Comparison of ENCODE assay signal across 8 mouse cellular contexts in genomic region chr2:157432476-157432875, GRCm38 (mm10). TPM values are rescaled to one million over a fixed set of nuclear protein-coding genes. Genes with fewer than 3 reads are reported as not detected.
DNase-seq lines count a peak whose midpoint lies in the region; ATAC-seq lines count a peak whose summit lies in the region.

No protein-coding gene starts in this region.

- H3K4me1 ChIP-seq in lung, embryonic 16.5 days (replicated peaks; ENCODE audit: control insufficient read depth, insufficient read depth, low read length), result peaks cover 65% of the 10 kb centered on the region
- H3K4me1 ChIP-seq in intestine, embryonic 14.5 days (replicated peaks; ENCODE audit: control insufficient read depth, insufficient read depth, low read length), result peaks cover 56% of the 10 kb centered on the region
- H3K4me1 ChIP-seq in neural tube, embryonic 15.5 days, result peaks cover 86% of the 10 kb centered on the region

- WGBS in lung, embryonic 16.5 days, result 45% methylated on average over 9 of the region's 9 CpGs
- WGBS in intestine, embryonic 14.5 days, result 79% methylated on average over 9 of the region's 9 CpGs
- WGBS in neural tube, embryonic 15.5 days, result 45% methylated on average over 9 of the region's 9 CpGs

- no peaks in the 10 kb centered on the region for H3K9me3 ChIP-seq in lung, embryonic 16.5 days (ENCODE audit: control insufficient read depth, low read length)
- no peaks in the 10 kb centered on the region for H3K9me3 ChIP-seq in intestine, embryonic 14.5 days (ENCODE audit: control insufficient read depth, low read length)
- no peaks in the 10 kb centered on the region for H3K9me3 ChIP-seq in neural tube, embryonic 15.5 days (replicated peaks)

- H3K4me3 ChIP-seq in lung, embryonic 16.5 days (ENCODE audit: low read length), result no peak overlapping the region
- H3K4me3 ChIP-seq in intestine, embryonic 14.5 days (ENCODE audit: low read depth, low read length), result no peak overlapping the region
- H3K4me3 ChIP-seq in neural tube, embryonic 15.5 days (replicated peaks), result no peak overlapping the region

- peak; percentile 48 for DNase-seq in cerebellum, adult 11-12 months
- DNase-seq in cerebellum, adult 8-10 months, result no peak
- DNase-seq in lung, postnatal 14 days, result no peak
- no peak for DNase-seq in intestine, embryonic 14.5 days (ENCODE audit: low spot score)
- no peak for DNase-seq in gastrocnemius, postnatal 36 days
- DNase-seq in thymus, postnatal 14 days, result no peak

- H3K36me3 ChIP-seq in lung, embryonic 16.5 days (ENCODE audit: control insufficient read depth, insufficient read depth, low read length), result peaks cover 8% of the 10 kb centered on the region; the same call in 1 of the 2 replicates
- peaks cover 35% of the 10 kb centered on the region for H3K36me3 ChIP-seq in intestine, embryonic 14.5 days (ENCODE audit: control insufficient read depth, insufficient read depth, low read length)
- H3K36me3 ChIP-seq in neural tube, embryonic 15.5 days, result 0 out of 2 replicates have a peak, but pooled peaks cover 7% of the 10 kb centered on the region

- no peaks in the 10 kb centered on the region for H3K27me3 ChIP-seq in lung, embryonic 16.5 days (ENCODE audit: control insufficient read depth, insufficient read depth, low read depth, low read length)
- H3K27me3 ChIP-seq in intestine, embryonic 14.5 days (replicated peaks; ENCODE audit: control insufficient read depth, insufficient read depth, low read length), result no peaks in the 10 kb centered on the region
- H3K27me3 ChIP-seq in neural tube, embryonic 15.5 days (replicated peaks), result no peaks in the 10 kb centered on the region

- ATAC-seq in lung, embryonic 16.5 days (ENCODE audit: low read depth), result peak; percentile 8; the same call in 1 of the 2 replicates
- no peak for ATAC-seq in intestine, embryonic 14.5 days (replicated peaks; ENCODE audit: low FRiP score, low TSS enrichment, low read depth)
- ATAC-seq in neural tube, embryonic 15.5 days (ENCODE audit: low FRiP score), result peak; percentile 60

- 0 out of 2 replicates have a peak overlapping the region, but pooled peaks have one; percentile 25 for H3K9ac ChIP-seq in lung, embryonic 16.5 days (ENCODE audit: low read length)
- no peak overlapping the region for H3K9ac ChIP-seq in intestine, embryonic 14.5 days (ENCODE audit: low read length)
- H3K9ac ChIP-seq in neural tube, embryonic 15.5 days (replicated peaks), result no peak overlapping the region

- intact Hi-C loops in gastrocnemius, postnatal 36 days (cut with DNase I), result no loop called here

- peak overlapping the region; percentile 96 for H3K27ac ChIP-seq in lung, embryonic 16.5 days (ENCODE audit: low read length)
- H3K27ac ChIP-seq in intestine, embryonic 14.5 days (ENCODE audit: low read depth), result peak overlapping the region; percentile 20
- peak overlapping the region; percentile 77 for H3K27ac ChIP-seq in neural tube, embryonic 15.5 days (replicated peaks)

- H3K4me2 ChIP-seq in lung, embryonic 16.5 days (ENCODE audit: low read depth, low read length), result no peak overlapping the region
- no peak overlapping the region for H3K4me2 ChIP-seq in intestine, embryonic 14.5 days (ENCODE audit: low read length)
- H3K4me2 ChIP-seq in neural tube, embryonic 15.5 days, result no peak overlapping the region

RNA-seq across cellular contexts. Expression of gene Src, which starts 14.2 kb away (rescaled TPM):
- polyA plus RNA-seq in lung, embryonic 16.5 days (2015; fragmentation: Nextera tagmentation; extraction: Ambion mirVana), result 20.9 and 21.1 TPM in 2 replicates
- 15.4 and 17.5 TPM in 2 replicates for polyA plus RNA-seq in intestine, embryonic 14.5 days (2014; fragmentation: Nextera tagmentation; extraction: Ambion mirVana)
- 25.4 and 33.0 TPM in 2 replicates for polyA plus RNA-seq in neural tube, embryonic 15.5 days (2015; fragmentation: Nextera tagmentation; extraction: Ambion mirVana)
- total RNA-seq in gastrocnemius, postnatal 36 days (2021), result 1 to 10 TPM; 2.9 to 3.5 TPM

Comparison
In these comparisons a context has a peak if more than half of its experiments do, and no peak if none do; other contexts are left out.
1. H3K27ac ChIP-seq: peak in every context shown above with its lines; median percentile 96 in lung, embryonic 16.5 days; 77 in neural tube, embryonic 15.5 days; 20 in intestine, embryonic 14.5 days.